Mouse (Mus musculus) CH12.LX (cell line): Measurements from ENCODE around the gene Galc.
"Not testable (repeated sequence)": the region's sequence is repeated elsewhere in the genome, so short reads cannot be mapped to it uniquely, and the experiment has no call there.

ENCODE experiments used
- CTCF ChIP-seq, 2 experiments: IDR thresholded peaks in 1 of 2; conservative IDR thresholded peaks in 1 of 2; 2 replicates each; pipeline ENCODE4 v1.5.1; 2011 to 2012; ENCODE audit warnings: low read depth in 2 of 2, low read length in 2 of 2, improper control_type of control experiment in 1 of 2, inconsistent platforms in 1 of 2, mild to moderate bottlenecking in 1 of 2, moderate library complexity in 1 of 2
- JUN ChIP-seq: IDR thresholded peaks from 2 replicates; pipeline ENCODE4 v1.6.1; 2011; ENCODE audit warnings: low read depth, mild to moderate bottlenecking, low read length, improper control_type of control experiment, moderate library complexity; ENCODE audit not compliant: insufficient read depth
- UBTF ChIP-seq: IDR thresholded peaks from 2 replicates; pipeline ENCODE4 v1.6.1; 2012; ENCODE audit warnings: low read depth, mild to moderate bottlenecking, inconsistent platforms, low read length, improper control_type of control experiment, moderate library complexity
- USF1 ChIP-seq: IDR thresholded peaks from 2 replicates; pipeline ENCODE4 v1.6.1; 2014; ENCODE audit warnings: low read depth, mild to moderate bottlenecking, inconsistent platforms, low read length, improper control_type of control experiment
- ZC3H11A ChIP-seq: IDR thresholded peaks from 2 replicates; pipeline ENCODE4 v1.6.1; 2012; ENCODE audit warnings: low read depth, mild to moderate bottlenecking, inconsistent platforms, low read length, improper control_type of control experiment

DNA sequence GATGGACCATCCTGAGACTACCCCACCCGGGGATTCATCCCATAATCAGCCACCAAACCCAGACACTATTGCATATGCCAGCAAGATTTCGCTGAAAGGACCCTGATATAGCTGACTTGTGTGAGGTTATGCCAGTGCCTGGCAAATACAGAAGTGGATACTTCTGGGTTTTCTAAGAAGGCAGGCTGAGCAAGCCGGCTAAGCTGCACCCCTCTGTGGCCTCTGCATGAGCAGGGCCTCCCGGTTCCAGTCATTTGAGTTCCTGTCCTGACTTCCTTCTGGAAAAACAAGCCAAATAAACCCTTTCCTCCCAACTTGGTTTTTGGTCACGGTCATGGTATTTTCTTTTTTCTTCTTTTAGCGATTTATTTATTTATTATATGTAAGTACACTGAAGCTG, 20.8 kb downstream of the Galc start:
- TF ChIP-seq CTCF (conservative IDR thresholded peaks at IDR 0.05 in 1 of 2, IDR thresholded peaks at IDR 0.05 in 1 of 2; ENCODE audit: low read depth in 2 of 2, low read length in 2 of 2); JUN; USF1; UBTF; ZC3H11A: not testable (repeated sequence)
